Mouse (Mus musculus) G1E (cell line): Measurements from ENCODE around the gene Nudt6.

Experiments
- CTCF ChIP-seq: IDR thresholded peaks from 2 replicates; pipeline ENCODE4 v1.5.1; 2012; ENCODE audit warnings: low read depth, low read length, inconsistent platforms, mixed read lengths
- GATA1 ChIP-seq: IDR thresholded peaks from 2 replicates; pipeline ENCODE4 v1.6.1; 2012; ENCODE audit warnings: borderline replicate concordance, low read length, inconsistent platforms, mixed read lengths
- GATA2 ChIP-seq: IDR thresholded peaks from 2 replicates; pipeline ENCODE4 v1.6.1; 2012; ENCODE audit warnings: low read depth, low read length, inconsistent platforms, borderline replicate concordance

DNA sequence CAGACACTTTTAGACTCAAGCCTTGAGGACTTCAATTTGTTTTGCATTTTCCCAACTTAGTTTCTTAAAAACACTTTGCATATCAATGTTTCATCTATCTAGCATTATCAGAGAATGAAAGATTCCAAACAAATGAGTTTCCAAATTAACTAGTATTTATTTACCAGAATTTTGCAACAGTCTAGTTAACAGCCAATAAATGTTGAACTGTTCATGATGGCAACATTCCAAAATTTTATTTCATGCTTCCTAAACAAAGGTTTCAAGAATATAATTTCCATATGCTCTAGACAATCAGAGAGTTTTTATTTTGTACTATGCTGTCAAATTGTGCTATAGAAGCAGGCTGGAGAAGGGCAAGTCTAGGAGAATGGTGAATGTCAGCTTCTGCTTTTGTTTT, 12.4 kb downstream of the Nudt6 start:
- no peak for TF ChIP-seq CTCF
- TF ChIP-seq GATA2: no peak
- no peak for TF ChIP-seq GATA1
